Mouse (Mus musculus): ENCODE results near the gene Ccdc85c.

Gene Ccdc85c

DNA sequence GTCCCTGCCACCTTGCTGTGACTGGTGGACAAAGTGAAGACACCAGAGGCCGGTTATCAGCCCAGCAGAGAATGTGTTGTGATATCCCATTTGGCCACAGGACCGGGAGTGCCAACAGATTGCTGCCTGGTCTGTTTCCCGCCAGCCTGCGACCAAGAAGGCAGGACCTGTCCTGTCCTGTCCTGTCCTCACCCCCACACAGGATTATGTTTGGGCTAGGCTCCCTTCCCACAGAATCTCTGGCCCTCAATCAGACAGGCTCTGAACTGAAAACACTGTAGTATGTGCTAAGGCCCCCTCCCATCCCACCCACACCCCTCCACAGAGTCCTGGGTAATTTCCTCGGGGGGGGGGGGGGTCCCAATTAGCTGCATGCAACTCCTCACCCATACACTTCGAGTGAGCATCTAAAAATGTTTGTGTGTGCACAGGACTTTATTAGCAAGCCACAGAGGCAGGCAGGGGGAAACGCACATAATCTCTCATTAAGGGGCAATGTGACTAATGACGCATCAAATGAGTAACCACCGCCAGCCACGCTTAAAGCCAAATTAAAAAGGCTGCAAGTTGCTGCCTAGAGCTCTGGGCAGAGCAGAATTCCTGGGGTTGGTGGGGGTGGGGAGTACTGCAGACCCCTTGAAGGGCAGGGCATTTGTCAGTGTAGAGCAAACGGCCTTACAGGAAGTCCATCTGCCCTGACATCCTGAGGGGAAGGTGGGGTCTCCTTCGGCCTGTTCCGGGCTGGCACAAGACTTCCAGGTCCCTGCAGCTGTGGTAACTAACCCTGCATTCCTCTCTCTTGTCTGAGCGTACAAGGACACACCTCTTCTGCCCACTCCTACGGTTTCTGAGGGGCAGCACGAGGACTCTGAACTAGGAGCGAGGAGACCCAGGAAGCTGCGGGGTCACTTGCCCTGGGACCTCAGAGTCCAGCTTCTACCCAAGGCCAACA is 61.9 kb downstream of the Ccdc85c start:
- no peak for DNase-seq

DNA sequence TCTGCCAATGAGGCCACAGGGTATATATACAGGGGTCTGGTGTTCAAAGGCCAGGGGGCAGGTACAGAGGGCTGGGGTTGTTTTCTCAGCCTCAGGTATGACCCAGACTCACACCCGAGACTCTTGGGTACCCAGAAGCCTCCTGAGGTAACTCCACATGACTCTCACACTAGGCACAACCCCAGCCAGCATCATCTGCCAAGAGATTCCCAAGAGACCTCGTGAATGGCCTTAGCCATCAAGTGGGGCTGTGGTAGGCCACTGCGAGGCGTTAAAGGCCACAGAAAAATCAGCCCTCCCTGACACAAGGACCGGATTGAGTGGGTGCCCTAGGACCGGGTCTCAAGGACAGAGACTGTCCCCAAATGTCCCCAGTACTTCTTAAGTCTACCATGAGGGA is 62.7 kb downstream of the Ccdc85c start:
- no peak for DNase-seq

DNA sequence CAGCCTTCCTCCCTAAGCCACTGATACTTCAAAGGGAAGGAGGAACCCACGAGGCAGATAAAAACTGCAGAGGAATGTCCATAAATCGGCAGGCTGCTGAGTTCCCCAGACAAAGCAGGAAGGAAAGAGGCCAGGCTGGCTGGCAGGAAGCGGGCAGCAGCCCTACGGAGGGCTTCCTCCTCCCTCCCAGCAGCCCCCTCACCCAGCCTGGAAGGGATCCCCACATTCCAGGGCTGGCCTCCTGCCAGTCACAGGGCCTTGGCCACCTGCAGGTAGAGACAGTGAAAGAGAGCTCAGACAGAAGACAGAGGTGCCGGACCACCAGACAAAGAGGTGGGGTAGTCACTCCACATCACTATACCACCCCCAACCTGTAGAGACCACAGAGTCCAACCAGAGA is 63.2 kb downstream of the Ccdc85c start:
- DNase-seq = no peak

DNA sequence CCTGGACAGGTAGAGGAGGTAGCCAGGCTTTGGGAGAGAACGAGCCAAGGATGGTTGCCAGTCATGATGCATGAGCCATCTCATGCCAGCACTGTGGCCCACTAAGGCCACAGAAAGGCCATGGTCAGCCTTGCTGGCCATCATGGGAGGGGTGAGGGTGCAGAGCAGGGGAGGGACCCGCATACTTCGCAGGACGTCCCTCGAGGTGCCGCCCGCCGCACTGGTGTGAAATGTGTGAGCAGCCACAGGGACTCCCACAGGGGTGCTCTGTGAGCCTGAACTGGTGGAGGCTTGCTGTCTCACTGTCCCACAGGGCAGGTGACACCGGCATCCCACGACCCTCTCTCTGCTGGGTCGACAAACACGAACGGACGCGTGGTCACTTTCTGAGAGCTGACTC is 64.6 kb downstream of the Ccdc85c start:
- no peak for DNase-seq

DNA sequence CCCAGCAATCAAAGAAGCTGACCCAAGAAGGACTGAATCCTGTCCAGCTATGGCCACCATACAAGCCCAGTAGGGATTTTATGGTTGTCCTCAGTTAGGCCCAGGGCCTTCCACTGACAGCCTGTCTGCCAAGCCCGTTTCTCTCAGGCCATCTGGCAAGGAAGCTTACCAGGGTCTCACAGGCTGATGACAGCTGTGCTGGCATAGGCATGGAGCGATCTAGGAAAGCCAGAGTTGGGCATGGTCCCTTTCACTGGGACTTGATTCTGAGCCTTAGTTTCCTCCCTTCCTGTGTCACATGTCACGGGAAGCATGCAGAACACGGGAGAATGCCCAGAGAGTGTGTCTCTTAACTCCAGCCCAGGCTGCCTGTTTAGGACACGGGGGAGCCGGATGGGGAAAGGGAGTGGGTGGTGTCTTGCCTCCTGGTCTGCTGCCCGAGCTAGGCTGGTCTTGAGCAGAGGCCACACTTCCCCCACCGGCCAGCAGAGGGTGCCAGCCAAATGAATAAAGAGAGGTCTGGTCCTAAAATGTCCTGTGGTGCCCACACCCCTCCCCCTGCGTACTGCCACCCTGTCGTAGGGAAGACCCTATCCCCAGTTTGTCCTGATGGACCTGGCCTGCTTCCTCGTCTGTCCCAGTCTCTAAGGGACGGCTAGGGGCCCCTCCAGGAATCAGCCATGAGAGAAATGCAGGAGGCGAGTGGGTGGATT is 66.3 kb downstream of the Ccdc85c start:
- peak; percentile 53 for DNase-seq

DNA sequence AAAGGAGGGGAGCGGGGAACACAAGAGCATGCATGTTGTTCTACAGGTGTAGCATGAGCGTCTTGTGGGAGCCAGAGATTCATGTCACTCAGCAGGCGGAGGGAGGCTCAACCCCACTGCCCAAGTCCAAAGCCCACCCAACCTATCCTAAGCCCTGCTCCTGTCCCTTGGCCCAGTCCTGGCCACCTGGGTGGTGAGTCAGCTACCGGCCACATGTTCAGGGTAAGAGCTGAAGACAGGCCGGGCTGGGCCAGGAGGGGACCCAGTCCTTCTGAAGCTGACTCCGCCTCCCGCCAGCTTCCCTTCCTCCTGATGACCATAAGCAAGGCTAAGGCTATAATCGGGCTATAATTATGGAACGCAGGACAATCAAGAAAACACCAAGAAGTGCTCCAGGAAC is 67.0 kb downstream of the Ccdc85c start:
- DNase-seq = no peak

DNA sequence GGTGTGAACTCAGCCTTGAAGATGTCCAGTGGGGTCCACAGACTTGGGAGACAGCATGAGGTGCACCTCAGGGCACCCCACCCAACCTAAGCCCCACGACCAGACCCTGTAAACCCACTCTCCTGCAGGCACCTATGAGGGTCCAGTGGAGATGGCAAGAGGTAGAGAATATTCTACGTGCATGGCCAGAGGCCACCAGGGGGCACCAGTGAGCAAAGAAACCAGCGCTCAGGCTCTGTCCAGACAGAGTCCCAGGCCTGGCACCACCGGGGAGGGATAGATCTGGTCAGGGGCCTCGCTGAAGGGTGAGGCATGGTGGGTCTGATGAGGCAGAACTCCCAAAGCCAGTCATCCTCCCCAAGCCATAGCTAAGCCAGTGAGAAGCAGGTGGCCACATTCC is 68.6 kb downstream of the Ccdc85c start:
- peak; percentile 69 for DNase-seq

DNA sequence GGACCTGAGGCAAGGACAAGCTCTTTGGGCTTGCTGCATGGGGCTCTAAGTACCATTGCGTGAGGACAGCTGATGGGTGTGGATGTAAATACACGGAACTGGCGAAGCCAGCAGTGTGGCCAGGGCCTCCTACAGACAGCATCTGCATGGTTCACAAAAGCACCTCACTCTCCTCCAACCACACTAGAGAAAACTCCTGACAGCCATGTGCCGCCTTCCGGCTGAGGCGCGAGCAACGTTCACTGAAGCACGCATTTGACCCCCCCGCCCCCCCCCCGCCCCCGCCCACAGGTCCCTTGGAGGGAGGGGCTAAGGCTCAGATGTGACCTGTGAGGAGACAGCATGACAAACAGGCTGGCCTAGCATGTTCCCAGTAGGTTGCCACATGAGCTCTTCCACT is 70.2 kb downstream of the Ccdc85c start:
- no peak for DNase-seq

DNA sequence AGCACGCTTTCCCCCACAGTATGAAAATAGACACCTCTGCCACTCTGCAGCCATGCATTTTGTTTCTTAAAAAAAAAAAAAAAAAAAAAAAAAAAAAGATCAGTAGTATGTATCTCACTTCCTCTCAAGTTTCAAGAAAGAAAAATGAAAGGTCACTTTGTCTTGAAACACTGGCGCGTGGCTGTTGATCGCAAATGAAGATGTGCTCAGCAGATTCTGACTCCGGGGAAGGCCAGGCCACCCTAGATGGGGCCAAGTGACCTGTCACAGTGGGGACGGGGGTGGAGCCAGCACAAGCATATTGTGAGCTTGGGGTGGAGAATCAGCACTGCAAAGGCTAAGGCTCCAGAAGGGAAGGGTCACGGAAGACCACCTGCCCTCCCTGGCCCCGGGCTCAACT is 71.3 kb downstream of the Ccdc85c start:
- no peak for DNase-seq

DNA sequence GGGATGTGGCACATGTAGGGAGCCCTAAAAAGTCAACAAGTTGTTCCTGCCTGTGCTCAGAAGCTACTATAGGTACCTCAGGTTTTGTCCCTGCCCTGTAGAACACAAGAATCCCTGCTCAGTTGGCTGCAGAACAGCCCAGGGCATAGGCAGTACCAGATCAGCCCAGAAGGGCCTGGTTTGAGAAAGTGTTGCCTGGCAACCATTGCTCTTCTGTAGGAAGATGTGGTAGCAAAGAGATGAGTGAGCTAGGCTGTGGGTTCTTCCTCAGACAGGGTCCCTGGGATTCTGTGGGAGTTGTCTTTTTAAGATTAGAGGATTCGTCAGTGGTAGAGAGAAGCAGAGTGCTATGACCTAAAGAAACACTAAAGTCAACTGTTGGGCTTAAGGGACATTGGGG is 75.1 kb downstream of the Ccdc85c start:
- no peak for DNase-seq

DNA sequence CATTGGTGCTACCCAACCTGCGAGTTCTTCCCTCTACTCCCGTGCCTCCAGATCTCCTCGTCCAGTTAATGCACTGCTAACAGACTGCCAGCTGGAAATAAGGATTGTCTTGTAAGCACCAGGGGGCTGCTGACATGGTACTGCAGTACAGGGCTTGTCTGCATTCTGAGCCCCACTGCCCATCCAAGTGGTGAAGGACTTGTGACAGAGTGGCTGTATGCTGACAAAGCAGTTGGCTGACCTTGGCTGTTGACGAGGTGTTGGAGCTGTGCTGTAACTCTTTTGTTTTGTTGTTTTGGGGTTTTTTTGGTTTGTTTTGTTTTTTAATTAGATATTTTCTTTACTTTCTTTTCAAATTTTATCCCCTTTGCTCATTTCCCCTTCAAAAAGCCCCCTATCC is 76.8 kb downstream of the Ccdc85c start:
- DNase-seq = no peak

DNA sequence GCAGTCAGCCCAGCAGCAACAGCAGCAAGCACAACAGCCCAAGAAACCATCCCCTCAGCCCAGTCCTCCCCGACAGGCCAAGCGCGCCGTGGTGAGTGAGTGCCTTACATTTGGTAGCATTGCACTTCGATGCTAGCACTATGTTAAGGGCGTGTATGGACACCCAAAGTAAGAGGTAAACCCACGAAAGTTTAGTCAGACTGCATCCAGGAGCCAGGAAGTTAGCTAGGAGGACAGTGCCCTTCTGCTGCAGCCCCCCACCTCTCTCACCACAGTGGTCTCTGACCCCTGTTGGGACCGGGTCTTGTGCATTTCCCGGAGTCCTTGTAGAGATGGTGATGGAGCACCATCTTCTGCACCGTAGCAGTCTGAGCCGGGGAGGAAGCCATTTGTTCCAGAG is 79.5 kb downstream of the Ccdc85c start:
- no peak for DNase-seq

DNA sequence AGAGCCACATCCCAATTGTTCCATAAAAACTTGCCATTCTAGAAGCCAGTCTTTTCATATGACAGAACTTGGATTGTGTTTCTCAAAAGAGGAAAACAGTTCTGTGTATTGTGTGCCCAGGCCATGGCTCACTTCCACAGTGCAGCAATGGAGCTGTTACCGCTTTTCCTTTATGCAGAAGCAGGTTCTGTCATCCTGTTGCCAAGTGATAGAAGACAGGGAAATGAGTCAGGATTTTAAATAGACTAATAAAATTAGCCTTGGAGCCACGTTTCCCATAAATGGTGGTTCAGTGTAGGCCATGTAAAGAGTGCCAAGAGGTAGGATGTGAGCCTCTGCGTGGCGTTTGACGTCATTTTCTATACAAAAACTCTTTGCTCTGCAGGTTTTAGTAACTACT is 81.3 kb downstream of the Ccdc85c start:
- DNase-seq = no peak

DNA sequence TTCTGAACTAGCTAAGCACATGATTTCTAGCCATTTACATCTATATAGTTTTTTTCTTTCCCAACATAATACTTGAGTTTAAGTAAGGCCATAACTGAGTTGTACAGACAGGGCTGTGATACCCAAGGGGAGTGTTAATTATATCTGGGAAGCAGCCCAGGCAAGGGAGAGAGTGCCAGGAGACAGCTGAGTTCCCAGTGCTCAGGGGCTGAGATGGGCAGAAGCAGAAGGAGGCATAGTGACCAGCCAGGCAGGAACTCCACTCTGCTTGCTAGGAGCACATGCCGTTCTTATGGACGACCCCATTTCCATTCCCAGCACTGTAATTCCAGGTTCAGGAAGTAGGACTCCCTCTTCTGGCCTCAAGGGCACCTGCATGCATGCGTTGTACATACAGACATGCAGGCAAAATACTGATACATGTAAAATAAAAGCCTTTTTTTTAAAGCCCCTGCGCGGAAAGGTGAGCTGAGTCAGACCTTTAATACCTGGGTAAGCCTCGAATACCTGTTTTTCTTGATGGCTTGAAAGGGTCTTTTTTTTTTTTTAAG is 87.6 kb downstream of the Ccdc85c start:
- no peak for DNase-seq

DNA sequence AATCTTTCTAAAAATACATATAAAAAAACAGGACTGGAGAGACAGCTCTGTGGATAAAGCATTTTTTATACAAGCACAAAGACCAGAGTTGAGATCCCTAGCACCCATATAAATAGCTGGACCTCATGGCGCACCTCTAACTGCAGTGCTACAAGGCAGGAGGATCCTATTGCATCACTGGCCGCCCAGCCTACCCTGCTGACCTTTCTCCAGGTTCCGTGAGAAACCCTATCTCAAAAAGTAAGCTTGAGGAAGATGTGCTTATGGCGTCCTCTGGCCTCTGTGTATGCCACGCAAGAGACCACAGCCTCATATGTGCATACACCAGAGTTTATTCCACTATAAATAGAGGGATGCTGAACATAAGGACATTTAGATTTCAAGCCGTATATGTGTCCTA is 93.5 kb downstream of the Ccdc85c start:
- DNase-seq = no peak

DNA sequence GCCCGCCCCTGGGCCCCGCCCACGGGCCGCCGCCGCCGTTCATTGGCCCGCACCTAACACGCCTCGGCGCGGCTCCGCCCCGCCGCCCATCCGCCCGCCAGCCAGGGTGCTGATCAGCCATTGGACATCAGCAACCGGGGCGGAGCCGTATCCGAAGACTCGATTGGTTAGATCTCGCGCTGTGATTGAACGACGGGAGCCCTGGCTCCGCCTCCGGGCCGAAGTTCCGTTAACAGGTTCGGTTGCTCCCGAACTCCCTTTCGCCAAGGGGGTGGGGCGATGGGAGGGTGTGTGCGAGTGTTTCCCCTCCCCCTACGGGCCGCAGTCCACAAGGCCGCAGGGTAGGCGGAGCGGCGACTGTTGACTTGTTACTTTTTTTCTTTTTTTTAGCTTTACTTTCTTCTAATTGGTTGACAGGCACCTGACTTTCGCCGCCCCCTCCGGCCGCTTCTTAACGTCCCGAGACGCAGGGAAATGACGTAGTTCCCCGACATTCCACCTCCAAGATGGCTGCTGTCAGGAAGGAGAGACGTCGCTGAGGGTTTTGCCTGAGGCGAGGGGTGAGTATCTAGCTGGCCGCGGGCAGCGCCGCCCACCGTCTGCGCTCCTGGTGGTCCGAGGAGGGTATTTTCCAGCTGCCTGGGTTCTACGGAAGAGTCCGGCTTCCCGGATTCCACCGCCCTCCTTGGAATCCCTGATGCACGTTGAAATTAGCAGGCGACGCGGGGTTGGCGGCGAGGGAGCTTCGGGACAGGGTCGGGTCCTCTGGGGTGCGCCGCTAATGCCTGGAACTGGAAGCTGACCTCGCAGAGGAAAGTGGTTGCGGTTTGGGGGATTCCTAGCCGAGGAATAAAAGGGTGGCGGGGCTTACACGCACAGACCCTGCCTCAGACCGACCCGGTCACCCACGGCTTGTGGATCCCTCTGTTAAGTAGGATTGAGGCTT is 95.6 kb downstream of the Ccdc85c start, which contains the start of gene Ccnk:
TSS of gene Ccnk (plus strand) at position 259 of the 946 bp plus-strand sequence.
- peak; percentile 97 for DNase-seq

DNA sequence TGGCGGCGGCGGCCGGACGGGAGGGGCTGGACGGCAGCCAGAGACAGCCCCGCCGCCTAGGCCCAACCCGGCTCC is 96.1 kb downstream of the Ccdc85c start, which contains the start of gene Setd3:
TSS of gene Setd3 (minus strand) at position 69 of the 75 bp plus-strand sequence.
- no peak for DNase-seq

DNA sequence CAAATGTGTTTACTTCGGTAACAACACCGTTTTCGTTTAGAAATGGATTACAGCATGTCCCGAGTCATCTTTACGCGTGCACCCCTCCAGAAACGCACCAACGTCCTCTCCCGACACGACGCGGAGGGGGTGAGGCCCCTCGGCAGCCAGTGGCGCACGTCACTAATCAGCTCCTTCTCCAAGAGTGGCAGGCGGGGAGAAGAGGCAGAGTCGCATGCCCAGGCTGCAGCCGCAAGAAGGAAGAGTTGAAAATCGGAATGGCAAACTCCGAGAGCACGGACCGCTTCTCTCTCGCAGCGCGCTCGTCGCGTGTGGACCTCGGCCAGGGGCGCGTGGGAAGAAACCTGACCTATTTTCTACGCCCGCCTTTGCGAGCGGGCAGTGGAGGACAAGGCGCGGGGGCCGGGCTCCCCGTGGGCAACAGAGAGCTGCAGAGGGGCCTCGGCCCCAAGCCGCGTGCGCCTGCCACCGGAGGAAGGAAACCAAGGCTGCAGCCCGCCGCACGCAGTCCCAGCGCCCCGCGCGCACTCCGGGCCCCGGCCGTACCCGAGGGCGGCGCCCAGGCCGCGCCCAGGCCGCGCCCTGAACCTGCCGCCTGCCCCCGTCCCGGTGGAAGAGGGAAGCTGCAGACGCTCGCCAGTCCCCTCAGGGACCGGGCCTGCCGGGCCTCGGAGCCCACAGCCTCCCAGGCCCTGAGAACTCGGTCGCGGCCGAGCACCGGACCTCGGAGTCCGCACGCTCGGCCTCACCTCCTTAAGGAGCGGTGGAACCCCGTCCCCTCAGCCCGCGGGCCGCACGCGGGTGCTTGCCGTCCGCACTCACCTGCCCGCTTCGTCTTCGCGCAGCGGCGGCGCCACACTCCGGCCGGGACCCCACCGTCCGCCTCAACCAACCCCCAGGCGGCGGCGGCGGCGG is 96.6 kb downstream of the Ccdc85c start:
- peak; percentile 63 for DNase-seq

DNA sequence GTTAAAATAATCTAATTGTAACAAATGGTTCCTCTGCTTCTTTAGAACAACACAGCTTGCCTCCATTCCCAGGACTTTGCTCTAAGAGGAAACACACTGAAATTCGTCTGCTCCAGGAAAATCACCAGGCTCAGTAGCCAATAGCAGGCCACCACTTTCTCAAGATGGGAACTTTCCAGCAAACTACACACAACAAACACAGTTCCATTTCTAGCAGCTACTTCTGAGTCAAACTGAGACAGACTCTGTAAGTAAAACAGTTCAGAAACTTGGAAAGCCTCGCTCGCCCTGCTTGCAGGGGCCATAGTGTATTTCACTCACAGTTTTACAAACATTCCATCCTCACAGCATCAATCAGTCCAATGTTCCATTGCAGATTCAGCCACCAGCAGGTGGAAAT is 98.9 kb downstream of the Ccdc85c start:
- DNase-seq = no peak

DNA sequence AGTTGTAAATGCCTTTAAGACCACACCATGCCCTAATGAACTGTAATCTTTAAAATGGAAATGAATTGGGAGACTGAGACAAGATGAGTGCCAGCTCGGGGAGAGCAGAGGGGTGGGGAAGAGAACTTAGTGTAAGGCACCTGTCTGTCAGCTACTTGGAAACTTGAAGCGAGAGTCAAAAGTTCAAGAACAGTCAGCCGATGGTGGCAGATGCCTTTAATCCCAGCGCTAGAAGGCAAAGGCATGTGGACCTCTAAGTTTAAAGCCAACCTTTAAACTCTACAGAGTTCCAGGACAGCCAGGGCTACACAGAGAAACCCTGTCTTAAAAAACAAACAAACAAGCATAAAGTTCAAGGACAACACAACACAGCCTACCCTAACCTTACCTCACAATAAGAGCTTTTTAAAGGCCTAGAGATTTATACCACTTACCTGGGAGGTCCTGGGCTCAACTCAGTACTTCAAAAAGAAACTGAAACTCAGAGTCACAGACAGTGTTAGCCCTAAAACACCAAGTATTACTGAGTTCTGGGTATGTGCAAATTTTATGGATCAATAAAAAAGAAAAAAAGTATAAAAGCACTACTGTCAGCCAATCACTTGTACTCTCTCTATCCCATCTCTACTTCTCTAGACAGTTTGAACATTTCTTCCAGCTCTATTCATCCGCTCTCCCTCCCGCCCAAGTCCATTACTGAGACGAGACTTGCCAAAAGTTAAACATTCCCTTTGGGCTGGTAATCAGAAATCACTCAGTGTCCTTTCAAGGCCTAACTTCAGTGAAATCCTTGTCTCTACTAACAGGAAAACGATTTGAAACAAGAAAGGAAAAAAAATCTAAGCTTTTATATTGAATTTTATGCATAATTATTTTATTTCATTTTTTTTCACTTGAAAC is 100.4 kb downstream of the Ccdc85c start:
- DNase-seq = no peak

DNA sequence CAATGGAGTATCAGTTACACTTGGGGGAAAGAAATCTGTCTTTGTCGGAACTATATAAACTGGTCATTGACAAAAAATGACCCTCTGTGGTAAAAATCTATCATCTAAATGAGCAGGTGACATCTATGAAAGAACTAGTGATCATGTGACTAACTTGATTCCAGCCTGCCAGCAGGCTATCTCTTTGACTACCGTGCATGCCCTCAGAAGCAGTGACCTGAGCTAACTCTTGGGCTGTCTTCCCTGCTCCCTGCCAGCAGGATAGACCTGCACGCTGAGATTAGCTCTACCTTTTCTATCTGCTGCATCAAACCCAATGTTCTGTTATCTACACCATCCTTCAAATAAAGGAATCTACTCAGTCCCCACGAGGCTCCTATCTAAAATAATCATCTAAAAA is 102.6 kb downstream of the Ccdc85c start:
- DNase-seq = no peak
